Mouse (Mus musculus) embryo, embryonic 9.5 days (tissue): ENCODE results near the gene Ppip5k1.

Experiments
- DNase-seq: peaks from one replicate; pipeline ENCODE4 v3.0.0-alpha.2; 2017; ENCODE audit errors: extremely low spot score

Ppip5k1 gene

DNA sequence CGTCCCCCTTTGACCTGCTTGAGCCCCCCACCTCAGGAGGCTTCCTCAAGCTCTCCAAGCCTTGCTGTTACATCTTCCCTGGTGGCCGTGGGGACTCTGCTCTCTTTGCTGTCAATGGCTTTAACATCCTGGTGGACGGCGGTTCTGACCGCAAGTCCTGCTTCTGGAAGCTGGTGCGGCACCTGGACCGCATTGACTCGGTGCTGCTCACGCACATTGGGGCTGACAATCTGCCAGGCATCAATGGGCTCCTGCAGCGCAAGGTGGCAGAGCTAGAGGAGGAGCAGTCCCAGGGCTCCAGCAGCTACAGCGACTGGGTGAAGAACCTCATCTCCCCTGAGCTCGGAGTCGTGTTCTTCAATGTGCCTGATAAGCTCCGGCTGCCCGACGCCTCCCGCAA is 55.7 kb downstream of the Ppip5k1 start:
- DNase-seq: no peak

DNA sequence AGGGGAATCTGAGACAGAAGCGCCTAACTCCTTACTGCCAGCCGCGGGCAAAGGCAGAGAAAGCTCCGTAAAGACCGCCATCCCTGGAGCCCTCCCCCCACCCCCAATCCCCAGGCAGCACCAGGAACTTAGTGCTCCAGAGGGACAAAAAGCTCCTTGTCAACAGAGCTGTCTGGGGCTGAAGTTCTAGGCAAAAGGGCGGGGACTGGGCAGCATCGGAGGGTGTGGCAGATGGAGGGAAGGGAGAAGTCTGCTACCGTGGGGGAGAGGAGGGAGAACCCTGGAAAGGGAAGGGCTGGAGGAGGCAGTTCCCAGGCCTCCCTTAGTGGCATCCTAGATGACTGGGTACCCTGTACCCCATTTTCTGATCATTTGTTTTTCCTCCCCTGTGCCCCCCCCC is 57.1 kb downstream of the Ppip5k1 start:
- no peak for DNase-seq

DNA sequence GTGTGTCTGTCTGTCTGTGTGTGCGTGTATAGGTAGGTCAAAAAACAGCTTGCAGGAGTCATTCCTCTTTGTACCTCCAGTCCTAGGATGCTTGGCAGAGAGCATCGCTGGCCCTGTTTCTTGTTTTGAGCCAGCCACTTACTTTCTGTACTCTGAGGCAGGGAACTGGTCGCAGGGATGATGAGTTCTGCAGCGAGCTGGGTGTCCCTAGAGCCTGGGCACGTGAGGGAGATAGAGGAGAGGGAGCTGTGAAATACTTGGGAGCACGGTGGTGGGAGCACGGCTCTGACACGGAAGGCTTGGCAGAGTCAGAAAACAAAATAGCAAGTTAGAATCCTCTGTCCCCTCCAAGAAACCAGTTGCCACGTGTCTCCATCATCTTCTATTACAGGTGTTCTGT is 57.5 kb downstream of the Ppip5k1 start:
- DNase-seq: no peak

GRCm38 (mm10) chr2:121296754-121297231 is 58.4 kb downstream of the Ppip5k1 start:
- DNase-seq: no peak

DNA sequence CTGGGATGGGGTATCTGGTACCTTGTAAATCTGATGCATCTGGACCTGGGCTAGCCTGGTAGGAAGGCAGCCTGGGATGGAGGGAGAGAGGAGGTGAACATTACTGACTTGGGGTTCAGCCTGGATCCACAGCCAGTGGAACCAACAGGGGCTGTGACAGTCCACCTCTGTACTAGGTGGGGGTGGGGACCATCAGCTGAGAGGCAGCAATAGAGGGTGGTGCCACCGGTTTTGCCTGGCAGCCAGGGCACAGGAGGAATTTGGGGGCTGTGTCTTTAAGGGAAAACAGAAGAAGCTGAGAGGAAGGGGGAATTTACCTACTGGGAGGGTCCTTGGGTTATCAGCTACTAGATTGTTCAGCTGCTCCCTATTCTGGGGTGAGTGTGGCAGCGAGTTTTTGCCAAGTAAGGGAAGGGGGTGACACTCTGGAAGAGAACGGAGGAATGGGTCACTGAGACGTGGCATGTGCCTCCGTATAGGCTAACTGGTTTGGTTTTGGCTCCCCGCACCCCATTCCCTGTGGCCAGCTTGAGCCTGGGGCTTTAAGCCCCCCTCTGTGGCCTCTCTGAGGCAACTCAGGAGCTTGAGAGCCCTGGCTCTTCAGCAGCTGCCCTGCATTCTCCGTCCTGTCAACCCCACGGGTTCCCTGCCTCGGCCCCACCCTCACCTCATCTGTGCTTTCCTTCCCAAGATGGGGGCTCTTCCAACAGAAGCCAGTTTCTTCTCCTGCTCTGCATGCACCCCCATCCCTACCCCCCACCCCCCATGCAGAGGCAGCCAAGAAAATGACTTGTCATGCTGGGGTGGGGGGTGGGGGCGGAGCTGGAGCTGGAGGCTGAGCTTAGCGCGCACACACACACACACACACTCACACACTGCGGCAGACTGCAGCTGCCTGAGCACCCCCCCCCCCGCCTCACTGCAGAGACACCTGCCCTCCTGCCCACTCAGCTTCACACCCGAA is 59.3 kb downstream of the Ppip5k1 start:
- no peak for DNase-seq

GRCm38 (mm10) chr2:121294753-121295607 is 60.2 kb downstream of the Ppip5k1 start:
- DNase-seq: peak; percentile 59

GRCm38 (mm10) chr2:121294182-121294581 is 61.0 kb downstream of the Ppip5k1 start:
- DNase-seq: no peak

GRCm38 (mm10) chr2:121292316-121293013 is 62.7 kb downstream of the Ppip5k1 start:
- DNase-seq: no peak

- no peak for DNase-seq
Measured at GRCm38 (mm10) chr2:121289730-121290540, 65.3 kb downstream of the Ppip5k1 start.

- DNase-seq: peak; percentile 93
Measured at GRCm38 (mm10) chr2:121288901-121289729, 66.1 kb downstream of the Ppip5k1 start, which contains the start of gene Map1a. Gene Map1a (plus strand): TSS chr2:121289600.

DNA sequence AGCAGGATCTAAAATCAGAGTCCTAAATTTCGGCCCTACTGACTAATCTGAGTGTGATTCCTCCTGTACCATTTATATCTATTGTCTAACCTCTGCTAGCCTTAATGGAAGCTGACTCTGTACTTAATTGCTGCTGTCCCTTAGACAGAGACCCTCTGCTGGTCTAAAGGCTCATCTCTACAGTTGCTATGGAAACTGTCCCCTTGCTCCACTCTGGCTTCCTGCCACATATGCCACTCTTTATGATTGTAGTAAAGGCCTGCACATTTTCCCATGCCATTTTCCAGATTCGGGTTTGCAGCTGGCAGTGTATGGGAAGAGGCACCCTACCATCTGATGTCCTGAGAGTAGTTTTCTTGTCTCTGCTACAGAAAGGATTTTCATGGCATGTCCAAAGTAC is 67.3 kb downstream of the Ppip5k1 start:
- no peak for DNase-seq

- DNase-seq: no peak
Measured at GRCm38 (mm10) chr2:121271928-121272516, 83.2 kb downstream of the Ppip5k1 start.

DNA sequence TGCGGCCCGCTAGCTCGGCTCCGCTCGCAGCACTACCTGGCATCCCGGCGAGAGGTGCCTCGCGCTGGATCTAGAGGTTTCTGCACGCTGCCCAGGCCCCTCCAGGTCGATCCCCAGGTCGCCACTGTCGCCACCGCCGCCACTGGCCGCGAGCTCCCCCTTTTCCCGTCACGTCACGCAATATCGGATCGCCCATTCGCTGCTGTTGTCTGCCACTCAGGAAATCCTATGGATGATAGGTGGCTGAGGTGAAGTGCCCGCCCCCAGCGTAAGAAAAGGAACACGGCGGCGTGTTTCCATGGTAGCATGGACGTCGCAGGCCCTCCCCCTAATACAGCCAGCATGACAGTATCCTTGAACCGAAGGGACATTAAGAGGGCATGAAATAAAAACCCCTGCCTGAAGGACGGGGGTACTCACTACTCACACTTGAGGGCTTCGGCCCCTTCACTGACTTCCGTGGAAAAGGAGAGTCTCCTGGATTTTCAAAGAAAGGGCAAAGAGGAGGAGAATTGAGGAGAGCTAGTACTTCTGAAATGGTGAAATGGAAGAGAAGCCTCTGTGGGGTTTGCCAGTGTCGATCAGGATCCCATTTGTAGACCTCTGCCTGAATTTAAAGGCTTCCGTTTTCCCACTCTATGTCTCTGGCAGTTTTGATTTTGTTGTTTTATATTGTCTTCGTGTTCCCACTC is 83.8 kb downstream of the Ppip5k1 start, which contains the start of gene Trp53bp1:
Gene Trp53bp1 (minus strand): TSS at position 172 of the 692 bp plus-strand sequence.
- DNase-seq: peak; percentile 95

DNA sequence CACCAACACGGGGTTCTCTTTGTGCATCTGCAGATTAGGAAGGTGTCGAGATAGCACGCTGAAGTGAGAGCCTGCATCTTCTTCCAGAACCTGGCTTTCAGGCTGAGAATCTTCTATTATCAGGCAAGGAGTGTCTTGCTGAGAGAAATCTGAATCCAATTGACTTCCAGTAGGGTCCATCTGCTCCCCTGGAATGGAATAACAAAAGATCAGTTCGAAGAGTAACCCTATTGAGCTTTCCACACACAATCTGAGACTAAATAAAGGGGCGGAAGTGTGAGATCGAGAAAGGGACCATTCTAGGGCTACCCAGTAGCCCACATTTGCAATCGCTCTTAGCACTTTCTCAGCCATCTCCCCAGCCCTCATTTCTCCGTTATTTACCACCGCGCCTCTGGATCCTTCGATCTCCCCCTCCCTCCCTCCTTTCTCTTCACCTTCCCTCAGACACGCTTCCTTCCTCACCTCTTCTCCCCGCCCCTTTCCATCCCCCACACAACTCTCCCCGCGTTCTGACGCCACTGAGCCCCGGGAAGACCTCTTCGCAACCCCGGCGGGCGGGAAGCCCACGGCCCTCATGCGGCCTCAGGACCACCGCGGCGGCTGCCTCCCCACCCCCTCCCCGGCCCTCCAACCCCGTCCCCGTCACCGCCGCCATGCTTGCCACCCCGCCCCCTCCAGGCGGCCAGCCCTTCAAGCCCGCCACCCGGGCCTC is 84.5 kb downstream of the Ppip5k1 start:
- no peak for DNase-seq

- DNase-seq: no peak
Measured at GRCm38 (mm10) chr2:121268446-121268845, 86.8 kb downstream of the Ppip5k1 start.
